Mouse (Mus musculus) CH12.LX (cell line): ENCODE measurements around the gene Atp9a.

ENCODE experiments used
- CTCF ChIP-seq, 2 experiments: IDR thresholded peaks in 1 of 2; conservative IDR thresholded peaks in 1 of 2; 2 replicates each; pipeline ENCODE4 v1.5.1; 2011 to 2012; ENCODE audit warnings: low read depth in 2 of 2, low read length in 2 of 2, improper control_type of control experiment in 1 of 2, inconsistent platforms in 1 of 2, mild to moderate bottlenecking in 1 of 2, moderate library complexity in 1 of 2
- USF2 ChIP-seq: conservative IDR thresholded peaks from 2 replicates; pipeline ENCODE4 v1.6.1; 2011; ENCODE audit warnings: low read depth, low read length, improper control_type of control experiment
- ZNF384 ChIP-seq: IDR thresholded peaks from 2 replicates; pipeline ENCODE4 v1.6.1; 2012; ENCODE audit warnings: low read depth, low read length, improper control_type of control experiment, inconsistent platforms

DNA sequence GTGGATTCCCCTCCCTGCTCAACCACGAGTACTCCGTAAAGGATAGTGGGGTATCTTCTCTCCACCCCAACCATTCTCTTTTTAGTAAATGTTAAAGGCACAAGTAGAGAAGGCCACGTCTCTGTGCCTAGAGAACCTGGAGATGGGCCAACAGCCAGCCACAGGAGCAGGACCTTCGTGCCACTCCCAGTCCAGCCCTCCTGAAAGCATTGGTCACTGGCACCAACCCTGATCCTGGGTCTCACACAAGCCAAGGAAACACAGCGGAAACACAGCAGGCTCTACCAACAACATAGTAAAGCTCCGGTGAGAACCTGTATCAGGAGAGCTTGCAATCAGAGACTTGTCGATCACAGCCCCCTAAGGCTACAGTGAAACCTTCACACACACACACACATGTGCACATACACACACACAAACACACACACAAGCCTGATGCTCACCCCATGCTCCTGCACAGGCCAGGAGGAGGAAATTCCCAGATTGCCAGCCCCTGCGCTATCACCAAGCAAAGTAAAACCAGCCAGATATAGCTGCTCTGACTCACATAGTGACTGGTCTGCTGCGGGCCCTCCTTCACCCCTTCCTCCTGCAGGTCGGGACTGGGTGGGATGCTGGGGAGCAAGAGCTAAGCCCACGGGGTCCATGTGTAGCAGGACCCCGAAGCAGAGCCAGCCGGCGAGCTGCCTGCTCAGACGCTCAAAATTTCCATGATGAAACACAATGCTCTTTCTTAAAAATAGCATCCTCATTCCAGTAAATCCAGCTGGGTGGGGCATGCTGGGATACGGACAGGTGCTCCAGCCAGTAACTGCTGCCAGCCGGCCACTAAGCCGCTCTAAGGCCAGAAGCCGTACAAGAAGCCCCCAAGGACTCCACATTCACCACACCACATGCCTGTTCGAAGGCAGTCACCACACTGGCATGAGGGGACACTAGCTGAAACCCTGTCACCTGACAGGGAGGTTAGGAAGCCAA lies 29.7 kb downstream of the Atp9a start:
- TF ChIP-seq USF2 (no peak), CTCF (conservative IDR thresholded peaks at IDR 0.05 in 1 of 2, IDR thresholded peaks at IDR 0.05 in 1 of 2; ENCODE audit: low read depth in 2 of 2, low read length in 2 of 2) (no peak), ZNF384 (no peak)
